Mouse (Mus musculus): ENCODE results near the gene Wnt8b.
"Not testable (repeated sequence)": the region's sequence is repeated elsewhere in the genome, so short reads cannot be mapped to it uniquely, and the experiment has no call there.

Gene Wnt8b

GRCm38 (mm10) chr19:44493128-44493527, at the start of gene Wnt8b:
TSS of gene Wnt8b (plus strand) at chr19:44493472.
- no peak for DNase-seq

- no peak for DNase-seq
Measured at GRCm38 (mm10) chr19:44445755-44446154, 47.5 kb upstream of the Wnt8b start.

- DNase-seq = no peak
Measured at GRCm38 (mm10) chr19:44447927-44448326, 45.3 kb upstream of the Wnt8b start.

GRCm38 (mm10) chr19:44454862-44455261, 38.4 kb upstream of the Wnt8b start:
- no peak for DNase-seq

- no peak for DNase-seq
Measured at GRCm38 (mm10) chr19:44455356-44455755, 37.9 kb upstream of the Wnt8b start.

- DNase-seq = no peak
Measured at GRCm38 (mm10) chr19:44457359-44458055, 35.8 kb upstream of the Wnt8b start.

- DNase-seq = peak; percentile 40
Measured at GRCm38 (mm10) chr19:44458696-44459095, 34.6 kb upstream of the Wnt8b start.

- no peak for DNase-seq
Measured at GRCm38 (mm10) chr19:44460441-44460840, 32.8 kb upstream of the Wnt8b start.

GRCm38 (mm10) chr19:44461500-44461899, 31.8 kb upstream of the Wnt8b start:
- no peak for DNase-seq

- DNase-seq = no peak
Measured at GRCm38 (mm10) chr19:44462141-44462540, 31.1 kb upstream of the Wnt8b start.

GRCm38 (mm10) chr19:44465960-44466525, 27.2 kb upstream of the Wnt8b start:
- not testable (repeated sequence) for DNase-seq

- peak; percentile 63 for DNase-seq
Measured at GRCm38 (mm10) chr19:44474158-44474557, 19.1 kb upstream of the Wnt8b start.

GRCm38 (mm10) chr19:44475268-44475667, 18.0 kb upstream of the Wnt8b start:
- DNase-seq = no peak

GRCm38 (mm10) chr19:44476541-44476940, 16.7 kb upstream of the Wnt8b start:
- DNase-seq = no peak

- DNase-seq = no peak
Measured at GRCm38 (mm10) chr19:44487266-44487665, 6.0 kb upstream of the Wnt8b start.

- no peak for DNase-seq
Measured at GRCm38 (mm10) chr19:44496511-44496910, 3.2 kb downstream of the Wnt8b start.

GRCm38 (mm10) chr19:44496941-44497340, 3.7 kb downstream of the Wnt8b start:
- no peak for DNase-seq

GRCm38 (mm10) chr19:44498936-44499335, 5.7 kb downstream of the Wnt8b start:
- DNase-seq = no peak

GRCm38 (mm10) chr19:44500240-44500639, 7.0 kb downstream of the Wnt8b start:
- DNase-seq = no peak

GRCm38 (mm10) chr19:44501925-44502324, 8.7 kb downstream of the Wnt8b start:
- DNase-seq = no peak

- no peak for DNase-seq
Measured at GRCm38 (mm10) chr19:44502741-44503140, 9.5 kb downstream of the Wnt8b start.

GRCm38 (mm10) chr19:44510534-44511175, 17.4 kb downstream of the Wnt8b start:
- no peak for DNase-seq

- DNase-seq = no peak
Measured at GRCm38 (mm10) chr19:44511451-44512231, 18.4 kb downstream of the Wnt8b start.

Measured in cerebellum, adult 11 months (tissue).